Mouse (Mus musculus) heart, adult 2 months (tissue): ENCODE measurements around the gene Alox12b. TPM values are rescaled to one million over a fixed set of nuclear protein-coding genes. Genes with fewer than 3 reads are reported as not detected.

Experiments
- DNase-seq, 2 experiments: peaks; one replicate each; pipeline ENCODE4 v3.0.0; 2021
- H3K27ac ChIP-seq: fragments of 200-600 bp; 2 replicates; pipeline ENCODE4 v1.8.1; 2022
- H3K27me3 ChIP-seq: fragments of 200-500 bp; 2 replicates; pipeline ENCODE4 v1.6.1; 2012; ENCODE audit warnings: mild to moderate bottlenecking, low read length, inconsistent platforms, mixed read lengths; ENCODE audit not compliant: control insufficient read depth, insufficient read depth
- H3K36me3 ChIP-seq: fragments of 200-500 bp; 2 replicates; pipeline ENCODE4 v1.6.1; 2012; ENCODE audit warnings: low read length, inconsistent platforms; ENCODE audit not compliant: control insufficient read depth, insufficient read depth
- H3K4me1 ChIP-seq: fragments of 200-500 bp; 2 replicates; pipeline ENCODE4 v1.6.1; 2011; ENCODE audit warnings: low read length; ENCODE audit not compliant: control insufficient read depth, insufficient read depth
- H3K4me3 ChIP-seq: fragments of 200-600 bp; 2 replicates; pipeline ENCODE4 v1.8.1; 2022
- H3K79me2 ChIP-seq: fragments of 200-500 bp; replicated peaks from 2 replicates; pipeline ENCODE4 v1.6.1; 2012; ENCODE audit warnings: mild to moderate bottlenecking, inconsistent platforms, low read length, moderate library complexity, mixed read lengths; ENCODE audit not compliant: control insufficient read depth, insufficient read depth
- H3K9ac ChIP-seq: fragments of 200-500 bp; 2 replicates; pipeline ENCODE4 v1.6.1; 2012; ENCODE audit warnings: low read depth, mild to moderate bottlenecking, control low read depth, inconsistent platforms, low read length, mixed read lengths
- CTCF ChIP-seq: fragments of 200-600 bp; IDR thresholded peaks from 2 replicates; pipeline ENCODE4 v1.8.1; 2022; ENCODE audit warnings: antibody characterized with exemption, mild to moderate bottlenecking, moderate library complexity
- EP300 ChIP-seq: fragments of 200-500 bp; IDR thresholded peaks from 2 replicates; pipeline ENCODE4 v1.6.1; 2011; ENCODE audit warnings: low read depth, low read length, control low read depth; ENCODE audit not compliant: insufficient read depth
- POLR2A ChIP-seq: fragments of 200-500 bp; IDR thresholded peaks from 2 replicates; pipeline ENCODE4 v1.6.1; 2011; ENCODE audit warnings: mild to moderate bottlenecking, low read depth, low read length, control low read depth; ENCODE audit not compliant: insufficient read depth
- WGBS: fragments of 180-500 bp; shearing (Covaris S2); methylation state at CpG from one replicate; pipeline ENCODE4 v1.1.7; 2018; 5-methylcytosine and 5-hydroxymethylcytosine counted together
- intact Hi-C: fragments of 180-260 bp; cut with DNase I; formaldehyde crosslinking; loops from one replicate; pipeline ENCODE4 v1.15.1; 2025
- polyA plus RNA-seq: library from polyadenylated mRNA; depleted of rRNA; stranded (reverse); fragments of >200 nt; gene quantifications from 2 replicates; pipeline ENCODE4 v1.2.3, GENCODE M21; 2012
- total RNA-seq, 2 experiments: library from RNA; stranded (reverse); gene quantifications; 2 replicates each; pipeline ENCODE4 v1.2.3; 2021

Gene Alox12b
- total and polyA plus RNA-seq, 3 experiments, result 0.04 TPM; not detected in 2

GRCm38 (mm10) chr11:69122336-69122951 is 34.3 kb upstream of the Alox12b start, which contains the start of gene 9130213A22Rik:
Gene 9130213A22Rik, minus strand, starts transcription at chr11:69122589.
- intact Hi-C loops, result loop anchor here (1.0 to 5.0 kb wide), 2 partner anchors 55 to 155 kb away; partner anchors contain the start of gene Slc25a35
- H3K36me3 ChIP-seq, result no peaks in the 10 kb centered on the region
- H3K9ac ChIP-seq, result peak within 1 kb of the TSS; percentile 79
- H3K79me2 ChIP-seq, result no peaks in the 10 kb centered on the region
- H3K27ac ChIP-seq, result peak within 1 kb of the TSS; percentile 88
- no peaks in the 10 kb centered on the region for H3K27me3 ChIP-seq
- peaks cover 6% of the 10 kb centered on the region; the same call in 1 of the 2 replicates for H3K4me1 ChIP-seq
- peak within 1 kb of the TSS; percentile 61 for H3K4me3 ChIP-seq
- WGBS, result under 1% methylated on average over 65 of the region's 66 CpGs
- TF ChIP-seq CTCF, result peak; percentile 82
- TF ChIP-seq POLR2A, result no peak
- peak; percentile 52; the same call in 1 of the 2 replicates for TF ChIP-seq EP300
- DNase-seq, result peak; percentile 93

- H3K4me1 ChIP-seq, result peaks cover 6% of the 10 kb centered on the region; the same call in 1 of the 2 replicates
- intact Hi-C loops, result loop anchor here (5.0 kb wide), 1 partner anchor 156 kb away; the partner anchor contains the start of gene Slc25a35
- 1% methylated on average over 29 of the region's 29 CpGs for WGBS
Observed at GRCm38 (mm10) chr11:69123056-69123692, 33.6 kb upstream of the Alox12b start.

GRCm38 (mm10) chr11:69123693-69124497 is 32.9 kb upstream of the Alox12b start:
- Histone ChIP-seq H3K79me2 (no peaks in the 10 kb centered on the region), H3K27me3 (no peaks in the 10 kb centered on the region), H3K9ac (peak overlapping the region; percentile 61), H3K27ac (peak overlapping the region; percentile 82), H3K4me3 (peak overlapping the region; percentile 61), H3K4me1 (peaks cover 6% of the 10 kb centered on the region; the same call in 1 of the 2 replicates), H3K36me3 (no peaks in the 10 kb centered on the region)
- TF ChIP-seq EP300, result peak; percentile 67; the same call in 1 of the 2 replicates
- no peak for TF ChIP-seq CTCF
- 0 out of 2 replicates have a peak, but pooled peaks have one; percentile 25 for TF ChIP-seq POLR2A
- intact Hi-C loops, result loop anchor here (1.0 to 5.0 kb wide), 3 partner anchors 61 to 157 kb away; partner anchors contain the start of gene Slc25a35
- peak; percentile 89 to 93 for DNase-seq
- under 1% methylated on average over 31 of the region's 31 CpGs for WGBS

More at GRCm38 (mm10) chr11:69123056-69123692, 33.6 kb upstream of the Alox12b start:
- Histone ChIP-seq H3K27me3 (no peaks in the 10 kb centered on the region), H3K27ac (peak overlapping the region; percentile 88), H3K9ac (peak overlapping the region; percentile 79), H3K4me3 (peak overlapping the region; percentile 61), H3K79me2 (no peaks in the 10 kb centered on the region), H3K36me3 (no peaks in the 10 kb centered on the region)
- DNase-seq, result peak; percentile 88 to 89
- TF ChIP-seq EP300 (peak; percentile 82), POLR2A (0 out of 2 replicates have a peak, but pooled peaks have one; percentile 22), CTCF (peak; percentile 27)

- intact Hi-C loops, result loop anchor here (1.0 to 5.0 kb wide), 3 partner anchors 61 to 157 kb away; partner anchors contain the start of gene Slc25a35
- DNase-seq, result peak in 1 of 2 experiments; percentile 66
- 0% methylated on average over 3 of the region's 3 CpGs for WGBS
- Histone ChIP-seq H3K9ac (no peak overlapping the region), H3K27ac (peak overlapping the region; percentile 82), H3K27me3 (no peaks in the 10 kb centered on the region), H3K36me3 (no peaks in the 10 kb centered on the region), H3K4me3 (peak overlapping the region; percentile 61), H3K4me1 (peaks cover 6% of the 10 kb centered on the region; the same call in 1 of the 2 replicates), H3K79me2 (no peaks in the 10 kb centered on the region)
- TF ChIP-seq CTCF, result no peak
- TF ChIP-seq POLR2A, result no peak
- TF ChIP-seq EP300, result no peak
Observed at GRCm38 (mm10) chr11:69124498-69124847, 32.3 kb upstream of the Alox12b start.
